In genomic region chr19:25037249-25037648, GRCm38 (mm10) we compare ENCODE assay signal across 23 mouse cellular contexts. TPM values are rescaled to one million over a fixed set of nuclear protein-coding genes. Genes with fewer than 3 reads are reported as not detected.
DNase-seq lines count a peak whose midpoint lies in the region; ATAC-seq and TF ChIP-seq lines count a peak whose summit lies in the region.
"Had no signal": no experiment of that assay in that cellular context is flagged by ENCODE, and none has a peak within 500 bp of the region (broad histone marks: within the 10 kb centered on the region; RNA-seq: fewer than 3 reads in every experiment).

No protein-coding gene starts in this region.

- no peak overlapping the region for H3K4me2 ChIP-seq in intestine, embryonic 15.5 days (replicated peaks)
- no peak overlapping the region for H3K4me2 ChIP-seq in intestine, postnatal 0 days (replicated peaks; ENCODE audit: low read depth)
- H3K4me2 ChIP-seq in kidney, embryonic 15.5 days, result no peak overlapping the region
- peak overlapping the region; percentile 2; the same call in 1 of the 2 replicates for H3K4me2 ChIP-seq in lung, embryonic 15.5 days
- no peak overlapping the region for H3K4me2 ChIP-seq in stomach, embryonic 14.5 days (replicated peaks; ENCODE audit: low read depth, low read length)
- H3K4me2 ChIP-seq in forebrain, embryonic 12.5 days, result no peak overlapping the region
- H3K4me2 ChIP-seq in heart, embryonic 11.5 days, result no peak overlapping the region
- H3K4me2 ChIP-seq: forebrain, embryonic 15.5 days; heart, embryonic 15.5 days; liver, embryonic 13.5 days had no signal

- no peak overlapping the region for H3K9ac ChIP-seq in intestine, embryonic 15.5 days
- H3K9ac ChIP-seq in intestine, postnatal 0 days (ENCODE audit: low read depth, low read length), result no peak overlapping the region
- no peak overlapping the region for H3K9ac ChIP-seq in kidney, embryonic 15.5 days
- no peak overlapping the region for H3K9ac ChIP-seq in lung, embryonic 15.5 days
- no peak overlapping the region for H3K9ac ChIP-seq in stomach, embryonic 14.5 days (replicated peaks; ENCODE audit: low read depth, low read length)
- H3K9ac ChIP-seq in forebrain, embryonic 12.5 days, result no peak overlapping the region
- H3K9ac ChIP-seq in heart, embryonic 11.5 days (ENCODE audit: low read depth, low read length), result no peak overlapping the region
- H3K9ac ChIP-seq: forebrain, embryonic 15.5 days; heart, embryonic 15.5 days; liver, embryonic 13.5 days had no signal

- no peaks in the 10 kb centered on the region for H3K9me3 ChIP-seq in intestine, embryonic 15.5 days
- H3K9me3 ChIP-seq in intestine, postnatal 0 days (ENCODE audit: control insufficient read depth), result no peaks in the 10 kb centered on the region
- no peaks in the 10 kb centered on the region for H3K9me3 ChIP-seq in kidney, embryonic 15.5 days (replicated peaks)
- no peaks in the 10 kb centered on the region for H3K9me3 ChIP-seq in lung, embryonic 15.5 days
- H3K9me3 ChIP-seq in stomach, embryonic 14.5 days (ENCODE audit: control insufficient read depth, low read depth, low read length), result no peaks in the 10 kb centered on the region
- no peaks in the 10 kb centered on the region for H3K9me3 ChIP-seq in forebrain, embryonic 12.5 days
- H3K9me3 ChIP-seq in heart, embryonic 11.5 days (replicated peaks; ENCODE audit: control insufficient read depth, low read length), result no peaks in the 10 kb centered on the region
- H3K9me3 ChIP-seq: forebrain, embryonic 15.5 days; heart, embryonic 15.5 days; hindbrain, embryonic 10.5 days; liver, embryonic 13.5 days had no signal

- DNase-seq in gastrocnemius, adult 18-20 months (ENCODE audit: low spot score), result no peak
- DNase-seq: adrenal gland, adult 2 months; cerebellum, postnatal 10 days; embryo, embryonic 11 days; heart, adult 18-20 months; layer of hippocampus, postnatal 36 days; left cerebral cortex, postnatal 4 days; liver, embryonic 13.5 days; spleen, adult 18-20 months; thymus, postnatal 36 days had no signal

- no peak for TF ChIP-seq CTCF in intestine, postnatal 0 days (IDR thresholded peaks at IDR 0.05; ENCODE audit: low read depth)

- WGBS in intestine, embryonic 15.5 days, result 67% methylated on average over 4 of the region's 4 CpGs
- WGBS in intestine, postnatal 0 days, result 75% methylated on average over 4 of the region's 4 CpGs
- WGBS in kidney, embryonic 15.5 days, result 77% methylated on average over 4 of the region's 4 CpGs
- WGBS in lung, embryonic 15.5 days, result 54% methylated on average over 4 of the region's 4 CpGs
- WGBS in stomach, embryonic 14.5 days, result 74% methylated on average over 4 of the region's 4 CpGs
- WGBS in forebrain, embryonic 12.5 days, result 83% methylated on average over 4 of the region's 4 CpGs
- WGBS in heart, embryonic 11.5 days (ENCODE audit: insufficient replicate concordance), result 86% methylated on average over 4 of the region's 4 CpGs

- ATAC-seq in intestine, embryonic 15.5 days, result 0 out of 2 replicates have a peak, but pooled peaks have one; percentile 8
- no peak for ATAC-seq in intestine, postnatal 0 days
- no peak for ATAC-seq in kidney, embryonic 15.5 days (replicated peaks; ENCODE audit: low FRiP score)
- peak; percentile 59; the same call in 1 of the 2 replicates for ATAC-seq in lung, embryonic 15.5 days (ENCODE audit: borderline replicate concordance, extremely low read depth, low FRiP score, low TSS enrichment)
- no peak for ATAC-seq in stomach, embryonic 14.5 days (ENCODE audit: insufficient number of reproducible peaks, insufficient read depth, low FRiP score, low read depth)
- no peak for ATAC-seq in forebrain, embryonic 12.5 days (ENCODE audit: low FRiP score)
- ATAC-seq in heart, embryonic 11.5 days (replicated peaks; ENCODE audit: insufficient number of reproducible peaks, low FRiP score, low TSS enrichment), result no peak
- ATAC-seq: forebrain, embryonic 15.5 days; inflammation-experienced regulatory T-cells, adult 6 months; midbrain, embryonic 16.5 days had no signal

- no peak overlapping the region for H3K4me3 ChIP-seq in intestine, embryonic 15.5 days (replicated peaks)
- no peak overlapping the region for H3K4me3 ChIP-seq in intestine, postnatal 0 days (ENCODE audit: low read depth, low read length)
- no peak overlapping the region for H3K4me3 ChIP-seq in kidney, embryonic 15.5 days (replicated peaks)
- no peak overlapping the region for H3K4me3 ChIP-seq in lung, embryonic 15.5 days
- no peak overlapping the region for H3K4me3 ChIP-seq in stomach, embryonic 14.5 days (ENCODE audit: low read depth, low read length)
- no peak overlapping the region for H3K4me3 ChIP-seq in forebrain, embryonic 12.5 days (replicated peaks)
- no peak overlapping the region for H3K4me3 ChIP-seq in heart, embryonic 11.5 days (ENCODE audit: low read depth, low read length)
- H3K4me3 ChIP-seq: forebrain, embryonic 15.5 days; heart, embryonic 15.5 days; hindbrain, embryonic 10.5 days; liver, embryonic 13.5 days had no signal

- no peaks in the 10 kb centered on the region for H3K27me3 ChIP-seq in intestine, embryonic 15.5 days (replicated peaks)
- no peaks in the 10 kb centered on the region for H3K27me3 ChIP-seq in intestine, postnatal 0 days (replicated peaks; ENCODE audit: control insufficient read depth, insufficient read depth, low read length)
- no peaks in the 10 kb centered on the region for H3K27me3 ChIP-seq in kidney, embryonic 15.5 days
- H3K27me3 ChIP-seq in lung, embryonic 15.5 days, result no peaks in the 10 kb centered on the region
- H3K27me3 ChIP-seq in stomach, embryonic 14.5 days (ENCODE audit: control insufficient read depth, insufficient read depth, low read length), result no peaks in the 10 kb centered on the region
- no peaks in the 10 kb centered on the region for H3K27me3 ChIP-seq in forebrain, embryonic 12.5 days
- no peaks in the 10 kb centered on the region for H3K27me3 ChIP-seq in heart, embryonic 11.5 days (ENCODE audit: control insufficient read depth, insufficient read depth, low read length)
- H3K27me3 ChIP-seq: CH12.LX; forebrain, embryonic 15.5 days; heart, embryonic 15.5 days; liver, embryonic 13.5 days had no signal

- 0 out of 2 replicates have a peak, but pooled peaks cover 4% of the 10 kb centered on the region for H3K4me1 ChIP-seq in intestine, embryonic 15.5 days (replicated peaks)
- no peaks in the 10 kb centered on the region; the same call in 1 of the 2 replicates for H3K4me1 ChIP-seq in intestine, postnatal 0 days (replicated peaks; ENCODE audit: control insufficient read depth, insufficient read depth, low read length)
- H3K4me1 ChIP-seq in kidney, embryonic 15.5 days, result peaks cover 39% of the 10 kb centered on the region
- peaks cover 36% of the 10 kb centered on the region for H3K4me1 ChIP-seq in lung, embryonic 15.5 days
- peaks cover 4% of the 10 kb centered on the region; the same call in 1 of the 2 replicates for H3K4me1 ChIP-seq in stomach, embryonic 14.5 days (ENCODE audit: control insufficient read depth, insufficient read depth, low read length)
- no peaks in the 10 kb centered on the region; the same call in 1 of the 2 replicates for H3K4me1 ChIP-seq in forebrain, embryonic 12.5 days
- H3K4me1 ChIP-seq in heart, embryonic 11.5 days (ENCODE audit: control insufficient read depth, insufficient read depth, low read length), result no peaks in the 10 kb centered on the region
- H3K4me1 ChIP-seq: forebrain, embryonic 15.5 days; heart, embryonic 15.5 days had no signal

- H3K36me3 ChIP-seq in intestine, embryonic 15.5 days, result no peaks in the 10 kb centered on the region
- no peaks in the 10 kb centered on the region for H3K36me3 ChIP-seq in intestine, postnatal 0 days (ENCODE audit: control insufficient read depth, insufficient read depth)
- no peaks in the 10 kb centered on the region for H3K36me3 ChIP-seq in kidney, embryonic 15.5 days
- no peaks in the 10 kb centered on the region for H3K36me3 ChIP-seq in lung, embryonic 15.5 days
- H3K36me3 ChIP-seq in stomach, embryonic 14.5 days (ENCODE audit: control insufficient read depth, insufficient read depth, low read length), result no peaks in the 10 kb centered on the region
- H3K36me3 ChIP-seq in forebrain, embryonic 12.5 days (replicated peaks), result no peaks in the 10 kb centered on the region
- no peaks in the 10 kb centered on the region for H3K36me3 ChIP-seq in heart, embryonic 11.5 days (ENCODE audit: control insufficient read depth, insufficient read depth, low read length)
- H3K36me3 ChIP-seq: forebrain, embryonic 15.5 days; heart, embryonic 15.5 days; hindbrain, embryonic 10.5 days; liver, embryonic 13.5 days had no signal

- no peak overlapping the region for H3K27ac ChIP-seq in intestine, embryonic 15.5 days
- H3K27ac ChIP-seq in intestine, postnatal 0 days (ENCODE audit: low read depth, low read length), result no peak overlapping the region
- H3K27ac ChIP-seq in kidney, embryonic 15.5 days, result peak overlapping the region; percentile 84
- H3K27ac ChIP-seq in lung, embryonic 15.5 days, result peak overlapping the region; percentile 85
- peak overlapping the region; percentile 55 for H3K27ac ChIP-seq in stomach, embryonic 14.5 days (ENCODE audit: low read length)
- H3K27ac ChIP-seq in forebrain, embryonic 12.5 days, result no peak overlapping the region
- H3K27ac ChIP-seq in heart, embryonic 11.5 days (ENCODE audit: low read depth, low read length), result no peak overlapping the region
- H3K27ac ChIP-seq: forebrain, embryonic 15.5 days; heart, embryonic 15.5 days; hindbrain, embryonic 10.5 days had no signal

RNA-seq across cellular contexts. Expression of gene Dock8, which starts 37.9 kb away (rescaled TPM):
- 5.0 TPM in 2 replicates for polyA plus RNA-seq in intestine, embryonic 15.5 days (2015; fragmentation: Nextera tagmentation; extraction: Ambion mirVana)
- 7.2 and 7.5 TPM in 2 replicates for polyA plus RNA-seq in intestine, postnatal 0 days (2015; fragmentation: Nextera tagmentation; extraction: Ambion mirVana)
- 3.7 and 4.2 TPM in 2 replicates for polyA plus RNA-seq in kidney, embryonic 15.5 days (2015; fragmentation: Nextera tagmentation; extraction: Ambion mirVana)
- polyA plus RNA-seq in lung, embryonic 15.5 days (2015; fragmentation: Nextera tagmentation; extraction: Ambion mirVana), result 4.2 and 4.5 TPM in 2 replicates
- 10.7 and 12.2 TPM in 2 replicates for polyA plus RNA-seq in stomach, embryonic 14.5 days (2014; fragmentation: Nextera tagmentation; extraction: Ambion mirVana)
- 1 to 10 TPM; 1.5 to 2.1 TPM for total RNA-seq in gastrocnemius, adult 18-20 months (2021)
- 1.3 TPM in 2 replicates for polyA plus RNA-seq in forebrain, embryonic 12.5 days (2016; fragmentation: Nextera tagmentation; extraction: Ambion mirVana)
- 2.9 and 4.9 TPM in 2 replicates for polyA plus RNA-seq in heart, embryonic 11.5 days (2014; fragmentation: Nextera tagmentation; extraction: Ambion mirVana)

Comparison
In these comparisons a context has a peak if more than half of its experiments do, and no peak if none do; other contexts are left out.
1. ATAC-seq: peak in intestine, embryonic 15.5 days (single experiment) and lung, embryonic 15.5 days (single experiment); none in intestine, postnatal 0 days (single experiment), kidney, embryonic 15.5 days (single experiment), stomach, embryonic 14.5 days (single experiment), forebrain, embryonic 12.5 days (single experiment) and heart, embryonic 11.5 days (single experiment).
2. H3K27ac ChIP-seq: peak in kidney, embryonic 15.5 days (single experiment), lung, embryonic 15.5 days (single experiment) and stomach, embryonic 14.5 days (single experiment); none in intestine, embryonic 15.5 days (single experiment), intestine, postnatal 0 days (single experiment), forebrain, embryonic 12.5 days (single experiment) and heart, embryonic 11.5 days (single experiment).